Mouse (Mus musculus): ENCODE results near the gene Rrp36. TPM values are rescaled to one million over a fixed set of nuclear protein-coding genes. Genes with fewer than 3 reads are reported as not detected.
A peak's percentile ranks its signal among the peaks of the same experiment; 100 is the strongest.

Gene Rrp36
- total and polyA plus RNA-seq, 2 experiments from 2014 or later = 31.1 to 52.1 TPM

- Histone ChIP-seq H3K4me2 (ENCODE audit: low read depth) (peak overlapping the region; percentile 16; the same call in 1 of the 2 replicates), H3K27me3 (ENCODE audit: insufficient read depth, low read length) (no peaks in the 10 kb centered on the region), H3K27ac (ENCODE audit: low read depth, low read length) (peak overlapping the region; percentile 64; the same call in 1 of the 2 replicates), H3K9me3 (ENCODE audit: low read length) (no peaks in the 10 kb centered on the region), H3K4me1 (ENCODE audit: insufficient read depth) (peaks cover 30% of the 10 kb centered on the region), H3K4me3 (ENCODE audit: low read depth, low read length) (no peak overlapping the region), H3K9ac (peak overlapping the region; percentile 39; the same call in 1 of the 2 replicates), H3K36me3 (ENCODE audit: insufficient read depth) (no peaks in the 10 kb centered on the region)
- 12% methylated on average over 6 of the region's 6 CpGs for WGBS
- TF ChIP-seq CTCF (IDR thresholded peaks at IDR 0.05; ENCODE audit: low read depth) = no peak
- ATAC-seq = no peak
- no peak for DNase-seq
These were observed 55.8 kb downstream of the Rrp36 start for GRCm38 (mm10) chr17:46618394-46618768.

- 57% methylated on average over 12 of the region's 12 CpGs for WGBS
- Histone ChIP-seq H3K4me2 (ENCODE audit: low read depth) (peak overlapping the region; percentile 16; the same call in 1 of the 2 replicates), H3K4me1 (ENCODE audit: insufficient read depth) (peaks cover 30% of the 10 kb centered on the region), H3K36me3 (ENCODE audit: insufficient read depth) (no peaks in the 10 kb centered on the region), H3K4me3 (ENCODE audit: low read depth, low read length) (no peak overlapping the region), H3K27me3 (ENCODE audit: insufficient read depth, low read length) (no peaks in the 10 kb centered on the region), H3K9ac (no peak overlapping the region), H3K9me3 (ENCODE audit: low read length) (no peaks in the 10 kb centered on the region), H3K27ac (ENCODE audit: low read depth, low read length) (no peak overlapping the region)
- ATAC-seq (no peak), DNase-seq (no peak)
- no peak for TF ChIP-seq CTCF (IDR thresholded peaks at IDR 0.05; ENCODE audit: low read depth)
These were observed 56.4 kb downstream of the Rrp36 start for GRCm38 (mm10) chr17:46617799-46618198.

Other genes with a start within 250 kb of the Rrp36 start
- gene Crip3, start 245.4 kb downstream of the Rrp36 start, total RNA-seq (2014; rRNA removed) = 0.52 and 1.1 TPM in 2 replicates
- 2.8 and 4.3 TPM in 2 replicates for gene Crip3, start 245.4 kb downstream of the Rrp36 start, polyA plus RNA-seq (2015; fragmentation: Nextera tagmentation; extraction: Ambion mirVana)
- 0.24 TPM in 1 of 2 replicates, not detected in the other for gene Slc22a7, start 235.9 kb downstream of the Rrp36 start, total RNA-seq (2014; rRNA removed)
- 0.11 and 0.13 TPM in 2 replicates for gene Slc22a7, start 235.9 kb downstream of the Rrp36 start, polyA plus RNA-seq (2015; fragmentation: Nextera tagmentation; extraction: Ambion mirVana)
- gene Ttbk1, start 186.7 kb downstream of the Rrp36 start, total RNA-seq (2014; rRNA removed) = 32.3 and 36.5 TPM in 2 replicates
- 4.2 and 5.6 TPM in 2 replicates for gene Ttbk1, start 186.7 kb downstream of the Rrp36 start, polyA plus RNA-seq (2015; fragmentation: Nextera tagmentation; extraction: Ambion mirVana)
- 5.9 and 6.1 TPM in 2 replicates for gene Dnph1, start 177.6 kb downstream of the Rrp36 start, total RNA-seq (2014; rRNA removed)
- 14.9 and 16.1 TPM in 2 replicates for gene Dnph1, start 177.6 kb downstream of the Rrp36 start, polyA plus RNA-seq (2015; fragmentation: Nextera tagmentation; extraction: Ambion mirVana)
- 31.9 and 44.4 TPM in 2 replicates for gene Cul9, start 128.0 kb downstream of the Rrp36 start, total RNA-seq (2014; rRNA removed)
- gene Cul9, start 128.0 kb downstream of the Rrp36 start, polyA plus RNA-seq (2015; fragmentation: Nextera tagmentation; extraction: Ambion mirVana) = 9.7 and 13.7 TPM in 2 replicates
- 47.2 and 57.0 TPM in 2 replicates for gene Srf, start 118.2 kb downstream of the Rrp36 start, total RNA-seq (2014; rRNA removed)
- gene Srf, start 118.2 kb downstream of the Rrp36 start, polyA plus RNA-seq (2015; fragmentation: Nextera tagmentation; extraction: Ambion mirVana) = 2.3 and 2.4 TPM in 2 replicates
- 42.4 and 56.6 TPM in 2 replicates for gene Ptk7, start 44.8 kb downstream of the Rrp36 start, total RNA-seq (2014; rRNA removed)
- 18.9 and 19.7 TPM in 2 replicates for gene Ptk7, start 44.8 kb downstream of the Rrp36 start, polyA plus RNA-seq (2015; fragmentation: Nextera tagmentation; extraction: Ambion mirVana)
- gene Klc4, start 28.3 kb downstream of the Rrp36 start, total RNA-seq (2014; rRNA removed) = 31.2 and 32.7 TPM in 2 replicates
- gene Klc4, start 28.3 kb downstream of the Rrp36 start, polyA plus RNA-seq (2015; fragmentation: Nextera tagmentation; extraction: Ambion mirVana) = 20.3 and 21.3 TPM in 2 replicates
- gene Mrpl2, start 28.1 kb downstream of the Rrp36 start, total RNA-seq (2014; rRNA removed) = 51.4 and 62.9 TPM in 2 replicates
- gene Mrpl2, start 28.1 kb downstream of the Rrp36 start, polyA plus RNA-seq (2015; fragmentation: Nextera tagmentation; extraction: Ambion mirVana) = 96.2 and 111 TPM in 2 replicates
- 77.0 and 89.9 TPM in 2 replicates for gene Cul7, start 24.0 kb downstream of the Rrp36 start, total RNA-seq (2014; rRNA removed)
- 20.6 and 24.0 TPM in 2 replicates for gene Cul7, start 24.0 kb downstream of the Rrp36 start, polyA plus RNA-seq (2015; fragmentation: Nextera tagmentation; extraction: Ambion mirVana)
- gene Mea1, start 4.4 kb upstream of the Rrp36 start, total RNA-seq (2014; rRNA removed) = 124 and 169 TPM in 2 replicates
- 280 and 286 TPM in 2 replicates for gene Mea1, start 4.4 kb upstream of the Rrp36 start, polyA plus RNA-seq (2015; fragmentation: Nextera tagmentation; extraction: Ambion mirVana)
- gene Klhdc3, start 6.6 kb upstream of the Rrp36 start, total RNA-seq (2014; rRNA removed) = 71.1 and 77.3 TPM in 2 replicates
- gene Klhdc3, start 6.6 kb upstream of the Rrp36 start, polyA plus RNA-seq (2015; fragmentation: Nextera tagmentation; extraction: Ambion mirVana) = 207 and 211 TPM in 2 replicates
- gene Ppp2r5d, start 30.8 kb upstream of the Rrp36 start, total RNA-seq (2014; rRNA removed) = 90.5 and 103 TPM in 2 replicates
- 85.5 and 93.5 TPM in 2 replicates for gene Ppp2r5d, start 30.8 kb upstream of the Rrp36 start, polyA plus RNA-seq (2015; fragmentation: Nextera tagmentation; extraction: Ambion mirVana)
- 36.5 and 37.9 TPM in 2 replicates for gene Pex6, start 37.1 kb upstream of the Rrp36 start, total RNA-seq (2014; rRNA removed)
- 19.6 TPM in 2 replicates for gene Pex6, start 37.1 kb upstream of the Rrp36 start, polyA plus RNA-seq (2015; fragmentation: Nextera tagmentation; extraction: Ambion mirVana)
- gene Gnmt, start 54.8 kb upstream of the Rrp36 start, total RNA-seq (2014; rRNA removed) = not detected in 2 replicates
- 1.4 and 2.1 TPM in 2 replicates for gene Gnmt, start 54.8 kb upstream of the Rrp36 start, polyA plus RNA-seq (2015; fragmentation: Nextera tagmentation; extraction: Ambion mirVana)
- gene Cnpy3, start 77.9 kb upstream of the Rrp36 start, total RNA-seq (2014; rRNA removed) = 69.0 and 77.2 TPM in 2 replicates
- gene Cnpy3, start 77.9 kb upstream of the Rrp36 start, polyA plus RNA-seq (2015; fragmentation: Nextera tagmentation; extraction: Ambion mirVana) = 68.2 and 69.5 TPM in 2 replicates
- gene Ptcra, start 89.4 kb upstream of the Rrp36 start, total RNA-seq (2014; rRNA removed) = not detected in 2 replicates
- gene Ptcra, start 89.4 kb upstream of the Rrp36 start, polyA plus RNA-seq (2015; fragmentation: Nextera tagmentation; extraction: Ambion mirVana) = 0.23 TPM in 1 of 2 replicates, not detected in the other
- 39.8 and 42.7 TPM in 2 replicates for gene 2310039H08Rik, start 98.3 kb upstream of the Rrp36 start, total RNA-seq (2014; rRNA removed)
- 67.1 and 88.8 TPM in 2 replicates for gene 2310039H08Rik, start 98.3 kb upstream of the Rrp36 start, polyA plus RNA-seq (2015; fragmentation: Nextera tagmentation; extraction: Ambion mirVana)
- gene Rpl7l1, start 108.3 kb upstream of the Rrp36 start, total RNA-seq (2014; rRNA removed) = 62.9 and 64.4 TPM in 2 replicates
- 73.4 and 83.1 TPM in 2 replicates for gene Rpl7l1, start 108.3 kb upstream of the Rrp36 start, polyA plus RNA-seq (2015; fragmentation: Nextera tagmentation; extraction: Ambion mirVana)
- gene Bicral, start 184.1 kb upstream of the Rrp36 start, total RNA-seq (2014; rRNA removed) = 17.4 and 36.7 TPM in 2 replicates
- 3.8 and 6.7 TPM in 2 replicates for gene Bicral, start 184.1 kb upstream of the Rrp36 start, polyA plus RNA-seq (2015; fragmentation: Nextera tagmentation; extraction: Ambion mirVana)
- 46.2 and 63.4 TPM in 2 replicates for gene Tbcc, start 216.3 kb upstream of the Rrp36 start, total RNA-seq (2014; rRNA removed)
- gene Tbcc, start 216.3 kb upstream of the Rrp36 start, polyA plus RNA-seq (2015; fragmentation: Nextera tagmentation; extraction: Ambion mirVana) = 52.2 and 53.0 TPM in 2 replicates
- gene Prph2, start 236.1 kb upstream of the Rrp36 start, total RNA-seq (2014; rRNA removed) = 0.14 TPM in 1 of 2 replicates, not detected in the other
- not detected in 2 replicates for gene Prph2, start 236.1 kb upstream of the Rrp36 start, polyA plus RNA-seq (2015; fragmentation: Nextera tagmentation; extraction: Ambion mirVana)